Mouse (Mus musculus): ENCODE measurements around the gene Ankrd65. TPM values are rescaled to one million over a fixed set of nuclear protein-coding genes. Genes with fewer than 3 reads are reported as not detected.

Gene Ankrd65
- polyA plus RNA-seq, 1 experiment from 2014 or later, result 0.69 TPM

DNA sequence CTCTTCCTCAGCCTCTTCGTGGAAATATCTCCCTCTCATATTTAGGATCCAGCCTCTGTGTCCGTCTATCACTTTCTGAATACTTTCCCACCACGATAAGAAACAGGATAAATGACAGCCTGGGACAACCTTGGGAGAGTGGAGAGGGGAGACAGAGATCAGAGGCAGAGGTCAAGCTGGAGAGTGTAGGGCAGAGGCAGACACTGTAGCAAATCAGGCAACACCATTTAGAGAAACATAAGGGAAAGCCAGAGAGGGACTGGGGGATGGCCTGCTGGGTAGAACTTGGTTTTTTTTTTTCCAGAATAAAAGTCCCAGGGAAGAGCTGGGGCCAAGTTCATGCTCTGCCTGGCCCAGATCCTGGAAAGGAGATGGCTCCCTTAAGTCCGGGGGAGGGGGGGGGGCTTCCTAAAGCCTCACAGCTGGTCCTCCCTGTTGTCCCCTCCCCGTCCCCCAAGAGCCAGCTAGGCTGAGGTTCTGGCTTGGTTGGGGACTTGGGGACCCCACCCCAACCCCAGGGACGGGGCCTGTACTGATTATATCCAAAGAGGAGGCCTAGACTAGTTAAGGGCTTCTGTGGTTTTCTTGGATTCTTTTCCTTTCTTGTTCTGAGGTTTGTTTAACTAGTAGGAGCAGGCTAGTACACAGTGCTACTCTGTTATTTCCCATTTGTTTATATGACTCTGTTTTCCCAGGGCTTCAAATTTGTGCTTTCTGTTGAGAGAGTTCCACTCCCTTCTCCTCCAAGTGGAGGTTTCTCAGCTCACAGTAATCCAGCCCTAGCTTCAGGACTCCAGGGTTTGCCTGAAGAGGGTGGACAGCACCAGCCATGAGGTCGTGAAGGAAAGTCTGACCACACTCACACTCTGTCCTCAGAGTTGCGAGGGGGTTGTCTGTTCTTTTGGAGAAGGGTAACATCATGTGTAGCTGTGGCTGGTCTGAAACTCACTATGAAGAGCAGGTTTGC lies 48.2 kb downstream of the Ankrd65 start:
- Histone ChIP-seq H3K4me3 (ENCODE audit: low read length) (no peak overlapping the region), H3K27me3 (ENCODE audit: control insufficient read depth, insufficient read depth, low read depth, low read length) (peaks cover 8% of the 10 kb centered on the region), H3K4me2 (ENCODE audit: low read depth, low read length) (peak overlapping the region; percentile 92), H3K27ac (ENCODE audit: low read length) (peak overlapping the region; percentile 99), H3K9me3 (ENCODE audit: control insufficient read depth, low read length) (no peaks in the 10 kb centered on the region), H3K4me1 (replicated peaks; ENCODE audit: control insufficient read depth, insufficient read depth, low read length) (peaks cover 45% of the 10 kb centered on the region), H3K9ac (ENCODE audit: low read length) (peak overlapping the region; percentile 28), H3K36me3 (ENCODE audit: control insufficient read depth, insufficient read depth, low read length) (peaks cover 13% of the 10 kb centered on the region)
- peak; percentile 37 for ATAC-seq (ENCODE audit: low read depth)
- WGBS, result 30% methylated on average over 8 of the region's 8 CpGs

DNA sequence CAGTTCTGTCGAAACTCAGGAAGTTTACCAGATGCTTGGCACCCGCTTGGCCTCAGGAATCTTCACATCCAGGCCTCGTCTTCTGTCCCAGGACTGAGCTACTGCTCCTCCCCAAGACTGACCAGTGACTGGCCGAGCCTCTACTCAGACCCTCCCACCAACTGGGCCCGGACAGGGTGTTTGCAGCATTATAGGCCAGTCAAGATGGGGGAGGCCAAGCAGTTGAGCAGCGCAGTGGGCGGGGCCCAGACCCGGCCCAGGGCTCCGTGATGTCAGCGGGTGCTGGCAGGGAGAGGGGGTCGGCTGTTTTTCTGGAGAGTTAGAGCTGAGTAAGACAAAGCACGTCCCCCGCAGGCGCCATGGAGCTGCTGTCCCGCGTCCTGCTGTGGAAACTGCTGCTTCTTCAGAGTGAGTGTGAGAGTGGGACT lies 49.3 kb downstream of the Ankrd65 start, which contains the start of gene Mxra8:
Gene Mxra8, plus strand, starts transcription at position 198 of the 428 bp plus-strand sequence.
- Histone ChIP-seq H3K4me1 (replicated peaks; ENCODE audit: control insufficient read depth, insufficient read depth, low read length) (peaks cover 37% of the 10 kb centered on the region), H3K4me3 (ENCODE audit: low read length) (peak within 1 kb of the TSS; percentile 67), H3K9me3 (ENCODE audit: control insufficient read depth, low read length) (no peaks in the 10 kb centered on the region), H3K27ac (ENCODE audit: low read length) (peak within 1 kb of the TSS; percentile 99), H3K27me3 (ENCODE audit: control insufficient read depth, insufficient read depth, low read depth, low read length) (peaks cover 8% of the 10 kb centered on the region), H3K9ac (ENCODE audit: low read length) (peak within 1 kb of the TSS; percentile 78), H3K4me2 (ENCODE audit: low read depth, low read length) (peak within 1 kb of the TSS; percentile 92), H3K36me3 (ENCODE audit: control insufficient read depth, insufficient read depth, low read length) (peaks cover 13% of the 10 kb centered on the region)
- ATAC-seq (ENCODE audit: low read depth), result peak; percentile 94
- WGBS, result 4% methylated on average over 16 of the region's 16 CpGs

DNA sequence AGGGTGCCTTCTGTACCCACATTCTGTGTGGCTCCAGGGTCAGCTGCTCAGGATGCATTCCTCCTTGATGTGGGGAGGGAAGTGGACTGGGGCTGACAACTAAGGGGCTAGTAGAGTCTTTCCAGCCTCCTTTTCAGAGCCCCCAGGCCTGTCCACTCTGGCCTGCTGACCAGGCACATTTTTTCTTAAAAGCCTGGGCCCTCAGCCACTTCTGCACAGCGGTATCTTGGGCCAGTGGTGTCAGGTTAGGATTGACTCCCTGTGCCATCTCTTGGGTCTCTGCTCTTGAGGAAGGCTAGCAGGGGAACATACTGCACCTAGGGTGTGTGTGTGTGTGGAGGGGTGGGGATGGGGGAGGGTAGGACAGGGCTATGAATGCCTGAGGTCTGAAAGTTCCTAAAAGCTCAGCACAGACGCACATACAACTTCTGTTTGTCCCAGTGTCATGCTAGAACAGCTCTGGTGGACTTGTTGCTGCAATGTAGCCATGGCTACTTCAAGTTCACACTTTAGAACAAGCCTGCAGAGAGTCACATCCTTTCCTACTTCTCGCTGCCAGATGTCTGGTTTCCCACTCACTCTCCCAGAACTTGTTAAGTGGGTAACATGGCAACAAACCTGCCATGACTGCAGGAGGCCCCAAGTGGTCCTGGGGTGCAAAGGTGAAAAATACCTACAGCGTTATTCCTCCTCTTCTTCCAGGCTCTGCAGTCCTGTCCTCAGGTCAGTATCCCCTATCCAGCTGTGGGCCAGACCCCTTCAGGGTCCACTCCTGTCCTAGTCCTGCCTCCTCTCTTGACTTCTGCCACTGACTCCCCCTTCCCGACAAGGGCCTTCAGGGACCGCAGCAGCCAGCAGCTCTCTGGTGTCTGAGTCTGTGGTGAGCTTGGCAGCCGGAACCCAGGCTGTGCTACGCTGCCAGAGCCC lies 50.1 kb downstream of the Ankrd65 start:
- Histone ChIP-seq H3K9me3 (ENCODE audit: control insufficient read depth, low read length) (no peaks in the 10 kb centered on the region), H3K27me3 (ENCODE audit: control insufficient read depth, insufficient read depth, low read depth, low read length) (peaks cover 8% of the 10 kb centered on the region), H3K27ac (ENCODE audit: low read length) (peak overlapping the region; percentile 99), H3K36me3 (ENCODE audit: control insufficient read depth, insufficient read depth, low read length) (peaks cover 13% of the 10 kb centered on the region), H3K4me2 (ENCODE audit: low read depth, low read length) (peak overlapping the region; percentile 92), H3K9ac (ENCODE audit: low read length) (peak overlapping the region; percentile 78), H3K4me3 (ENCODE audit: low read length) (peak overlapping the region; percentile 67), H3K4me1 (replicated peaks; ENCODE audit: control insufficient read depth, insufficient read depth, low read length) (peaks cover 37% of the 10 kb centered on the region)
- ATAC-seq (ENCODE audit: low read depth), result peak; percentile 4; the same call in 1 of the 2 replicates
- 8% methylated on average over 8 of the region's 8 CpGs for WGBS

DNA sequence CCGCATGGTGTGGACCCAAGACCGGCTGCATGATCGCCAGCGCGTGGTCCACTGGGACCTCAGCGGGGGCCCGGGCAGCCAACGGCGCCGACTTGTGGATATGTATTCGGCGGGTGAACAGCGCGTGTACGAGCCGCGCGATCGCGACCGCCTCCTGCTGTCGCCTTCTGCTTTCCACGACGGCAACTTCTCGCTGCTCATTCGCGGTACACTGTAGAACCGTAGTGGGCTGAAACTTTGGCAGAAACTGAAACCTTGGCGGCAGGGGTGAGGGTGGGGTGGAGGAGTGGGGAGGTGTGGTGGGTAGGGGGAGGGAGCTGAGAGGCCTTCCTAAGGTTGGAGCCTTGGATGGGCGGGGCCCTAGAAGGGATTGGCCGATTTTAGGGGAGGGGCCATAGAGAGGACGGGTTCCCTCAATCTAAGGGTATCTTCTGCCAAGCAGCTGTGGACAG lies 50.8 kb downstream of the Ankrd65 start:
- peaks cover 8% of the 10 kb centered on the region for H3K27me3 ChIP-seq (ENCODE audit: control insufficient read depth, insufficient read depth, low read depth, low read length)
- no peaks in the 10 kb centered on the region for H3K9me3 ChIP-seq (ENCODE audit: control insufficient read depth, low read length)
- peak overlapping the region; percentile 92 for H3K4me2 ChIP-seq (ENCODE audit: low read depth, low read length)
- peaks cover 13% of the 10 kb centered on the region for H3K36me3 ChIP-seq (ENCODE audit: control insufficient read depth, insufficient read depth, low read length)
- peak overlapping the region; percentile 78 for H3K9ac ChIP-seq (ENCODE audit: low read length)
- peak overlapping the region; percentile 67 for H3K4me3 ChIP-seq (ENCODE audit: low read length)
- peak; percentile 20 for ATAC-seq (ENCODE audit: low read depth)
- peak overlapping the region; percentile 99 for H3K27ac ChIP-seq (ENCODE audit: low read length)
- under 1% methylated on average over 32 of the region's 32 CpGs for WGBS
- peaks cover 37% of the 10 kb centered on the region for H3K4me1 ChIP-seq (replicated peaks; ENCODE audit: control insufficient read depth, insufficient read depth, low read length)

DNA sequence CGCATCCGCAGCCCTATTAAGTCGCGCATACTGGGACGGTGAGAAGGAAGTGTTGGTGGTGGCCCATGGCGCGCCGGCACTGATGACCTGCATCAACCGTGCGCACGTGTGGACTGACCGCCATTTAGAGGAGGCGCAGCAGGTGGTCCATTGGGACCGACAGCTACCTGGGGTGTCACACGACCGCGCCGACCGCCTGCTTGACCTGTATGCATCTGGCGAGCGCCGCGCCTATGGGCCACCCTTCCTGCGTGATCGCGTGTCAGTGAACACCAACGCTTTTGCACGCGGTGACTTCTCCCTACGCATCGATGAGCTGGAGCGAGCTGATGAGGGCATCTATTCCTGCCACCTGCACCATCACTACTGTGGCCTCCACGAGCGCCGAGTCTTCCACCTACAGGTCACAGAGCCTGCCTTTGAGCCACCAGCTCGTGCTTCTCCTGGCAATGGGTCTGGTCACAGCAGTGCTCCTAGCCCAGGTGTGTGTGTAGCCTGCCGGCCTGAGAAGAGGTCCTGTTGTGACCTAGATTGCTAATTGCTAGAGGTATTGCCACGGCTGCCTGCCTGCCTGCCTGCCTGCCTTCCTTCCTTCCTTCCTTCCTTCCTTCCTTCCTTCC lies 51.5 kb downstream of the Ankrd65 start:
- Histone ChIP-seq H3K4me2 (ENCODE audit: low read depth, low read length) (peak overlapping the region; percentile 92), H3K9me3 (ENCODE audit: control insufficient read depth, low read length) (no peaks in the 10 kb centered on the region), H3K27ac (ENCODE audit: low read length) (no peak overlapping the region), H3K36me3 (ENCODE audit: control insufficient read depth, insufficient read depth, low read length) (peaks cover 13% of the 10 kb centered on the region), H3K4me3 (ENCODE audit: low read length) (peak overlapping the region; percentile 67), H3K4me1 (replicated peaks; ENCODE audit: control insufficient read depth, insufficient read depth, low read length) (peaks cover 41% of the 10 kb centered on the region), H3K9ac (ENCODE audit: low read length) (no peak overlapping the region; the same call in 1 of the 2 replicates), H3K27me3 (ENCODE audit: control insufficient read depth, insufficient read depth, low read depth, low read length) (peaks cover 8% of the 10 kb centered on the region)
- 38% methylated on average over 38 of the region's 38 CpGs for WGBS
- no peak for ATAC-seq (ENCODE audit: low read depth)

DNA sequence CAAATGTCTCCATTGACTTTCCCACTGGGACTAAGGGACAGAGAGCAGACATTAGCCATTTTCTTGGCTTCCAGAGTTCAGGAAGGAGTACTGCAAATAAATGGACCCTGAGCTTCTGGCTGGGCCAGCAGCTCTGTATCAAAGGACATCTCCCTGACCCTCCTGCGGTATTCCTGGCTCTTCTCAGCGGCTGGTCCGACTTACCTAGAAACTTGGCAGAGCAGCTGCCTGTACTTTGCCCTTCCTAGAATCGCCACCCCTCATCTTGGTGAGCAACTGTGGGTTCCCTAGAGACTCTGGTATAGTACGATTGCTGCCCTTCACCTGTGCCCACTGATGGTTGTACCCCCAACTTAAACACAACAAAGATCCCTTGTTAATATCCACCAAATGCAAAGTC lies 53.0 kb downstream of the Ankrd65 start:
- 92% methylated on average over 5 of the region's 5 CpGs for WGBS
- Histone ChIP-seq H3K4me2 (ENCODE audit: low read depth, low read length) (no peak overlapping the region), H3K27ac (ENCODE audit: low read length) (no peak overlapping the region), H3K9me3 (ENCODE audit: control insufficient read depth, low read length) (no peaks in the 10 kb centered on the region), H3K4me3 (ENCODE audit: low read length) (no peak overlapping the region), H3K27me3 (ENCODE audit: control insufficient read depth, insufficient read depth, low read depth, low read length) (peaks cover 8% of the 10 kb centered on the region), H3K36me3 (ENCODE audit: control insufficient read depth, insufficient read depth, low read length) (peaks cover 13% of the 10 kb centered on the region), H3K4me1 (replicated peaks; ENCODE audit: control insufficient read depth, insufficient read depth, low read length) (peaks cover 33% of the 10 kb centered on the region), H3K9ac (ENCODE audit: low read length) (no peak overlapping the region)
- no peak for ATAC-seq (ENCODE audit: low read depth)

DNA sequence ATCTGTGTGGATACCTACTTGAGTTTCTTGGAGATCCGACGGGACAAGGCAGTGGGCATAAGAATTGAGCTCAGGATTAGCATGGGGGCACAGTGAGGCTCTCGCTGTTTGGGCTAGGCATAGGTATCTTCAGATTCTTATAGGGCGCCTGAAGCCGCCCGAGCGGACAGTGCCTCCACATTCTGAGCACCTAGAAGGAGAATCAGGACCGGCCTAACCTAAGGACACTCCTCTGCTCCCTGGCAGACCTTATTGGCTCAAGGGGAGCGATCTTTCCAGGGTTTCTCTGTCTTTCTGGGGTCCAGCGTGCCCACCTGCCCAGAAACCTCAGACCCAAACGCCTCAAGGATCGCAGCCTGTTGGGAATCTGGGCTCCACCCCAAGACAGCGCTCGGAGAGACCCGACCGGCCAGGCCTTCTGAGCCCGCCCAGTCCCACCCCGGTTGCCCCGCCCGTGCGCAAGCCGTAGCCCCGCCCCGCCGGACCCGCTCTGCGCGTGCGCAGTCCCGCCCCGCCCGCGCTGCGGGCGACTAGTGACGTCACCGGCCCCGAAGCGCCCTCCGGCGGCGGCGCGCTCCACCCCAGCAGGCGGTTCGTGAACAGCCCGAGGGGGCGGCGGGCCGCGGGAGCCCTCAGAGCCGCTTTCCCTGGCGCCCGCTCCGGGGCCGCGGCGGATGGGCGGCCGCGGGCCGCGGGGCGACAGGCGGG lies 56.8 kb downstream of the Ankrd65 start, which contains the start of gene Dvl1:
Gene Dvl1, plus strand, starts transcription at position 532 of the 708 bp plus-strand sequence.
- ATAC-seq (ENCODE audit: low read depth), result peak; percentile 95
- 2% methylated on average over 43 of the region's 65 CpGs for WGBS
- no peaks in the 10 kb centered on the region for H3K9me3 ChIP-seq (ENCODE audit: control insufficient read depth, low read length)
- H3K9ac ChIP-seq (ENCODE audit: low read length), result peak within 1 kb of the TSS; percentile 91
- H3K27ac ChIP-seq (ENCODE audit: low read length), result peak within 1 kb of the TSS; percentile 63
- peak within 1 kb of the TSS; percentile 91 for H3K4me3 ChIP-seq (ENCODE audit: low read length)
- peaks cover 8% of the 10 kb centered on the region for H3K36me3 ChIP-seq (ENCODE audit: control insufficient read depth, insufficient read depth, low read length)
- peak within 1 kb of the TSS; percentile 81 for H3K4me2 ChIP-seq (ENCODE audit: low read depth, low read length)
- H3K4me1 ChIP-seq (replicated peaks; ENCODE audit: control insufficient read depth, insufficient read depth, low read length), result peaks cover 19% of the 10 kb centered on the region
- no peaks in the 10 kb centered on the region for H3K27me3 ChIP-seq (ENCODE audit: control insufficient read depth, insufficient read depth, low read depth, low read length)

Data from lung, embryonic 16.5 days (tissue).